Mouse (Mus musculus): ENCODE measurements around the gene 2810459M11Rik.

Gene 2810459M11Rik

GRCm38 (mm10) chr1:86053198-86053921, 7.7 kb downstream of the 2810459M11Rik start:
- peak; percentile 89 to 91 for DNase-seq

- DNase-seq, result no peak
These were observed 9.3 kb downstream of the 2810459M11Rik start for GRCm38 (mm10) chr1:86054943-86055342.

GRCm38 (mm10) chr1:86056284-86056683, 10.6 kb downstream of the 2810459M11Rik start:
- DNase-seq, result no peak

GRCm38 (mm10) chr1:86058856-86059769, 13.4 kb downstream of the 2810459M11Rik start:
- peak; percentile 95 to 98 for DNase-seq

- no peak for DNase-seq
These were observed 16.9 kb downstream of the 2810459M11Rik start for GRCm38 (mm10) chr1:86062523-86062922.

- peak; percentile 92 for DNase-seq
These were observed 18.8 kb downstream of the 2810459M11Rik start, which contains the start of gene Psmd1 for GRCm38 (mm10) chr1:86064271-86064991. Psmd1 (plus strand) TSS chr1:86064387.

GRCm38 (mm10) chr1:86076565-86076964, 30.9 kb downstream of the 2810459M11Rik start:
- no peak for DNase-seq

- no peak for DNase-seq
These were observed 48.8 kb downstream of the 2810459M11Rik start for GRCm38 (mm10) chr1:86094413-86094812.

- no peak for DNase-seq
These were observed 59.4 kb downstream of the 2810459M11Rik start for GRCm38 (mm10) chr1:86105054-86105453.
